Comparison of ENCODE assay signal across 22 mouse cellular contexts in the genomic region with DNA sequence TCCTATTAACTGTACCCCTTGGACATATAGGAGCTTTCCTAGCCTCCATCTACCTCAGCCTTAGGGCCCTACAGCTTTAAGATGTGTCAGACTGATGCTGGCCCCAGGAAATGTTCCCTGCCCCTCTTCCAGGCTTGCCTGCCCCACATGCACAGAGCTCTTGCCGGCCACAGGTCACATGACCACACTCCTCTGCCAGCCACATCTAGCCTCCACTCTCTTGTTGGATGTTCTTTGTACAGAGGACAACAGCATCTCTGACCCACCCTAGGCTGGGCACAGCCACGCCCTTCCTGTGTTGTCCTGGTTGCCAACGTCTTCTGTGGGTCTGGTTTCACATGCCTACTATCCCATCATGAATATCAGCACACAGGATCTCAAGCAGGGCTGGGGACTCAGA. TPM values are rescaled to one million over a fixed set of nuclear protein-coding genes. Genes with fewer than 3 reads are reported as not detected.
DNase-seq lines count a peak whose midpoint lies in the region; ATAC-seq and TF ChIP-seq lines count a peak whose summit lies in the region.
"Had no signal": no experiment of that assay in that cellular context is flagged by ENCODE, and none has a peak within 500 bp of the region (broad histone marks: within the 10 kb centered on the region; RNA-seq: fewer than 3 reads in every experiment).

No protein-coding gene starts in this region.

- no peak for TF ChIP-seq CTCF in gastrocnemius, adult 2 months (IDR thresholded peaks at IDR 0.05)

- WGBS in heart, embryonic 15.5 days: 35% methylated on average over 3 of the region's 3 CpGs
- whole genome bisulfite sequencing in midbrain, embryonic 10.5 days: 76% methylated on average over 3 of the region's 3 CpGs
- 74% methylated on average over 3 of the region's 3 CpGs for WGBS in midbrain, embryonic 16.5 days

- peaks cover 51% of the 10 kb centered on the region for H3K4me1 ChIP-seq in heart, embryonic 15.5 days (replicated peaks)
- peaks cover 18% of the 10 kb centered on the region for H3K4me1 ChIP-seq in midbrain, embryonic 10.5 days
- H3K4me1 ChIP-seq in midbrain, embryonic 16.5 days (ENCODE audit: control insufficient read depth, insufficient read depth, low read length): no peaks in the 10 kb centered on the region
- H3K4me1 ChIP-seq: embryonic facial prominence, embryonic 12.5 days had no signal

- intact Hi-C loops in gastrocnemius, adult 2 months (cut with DNase I): no loop called here

- peak overlapping the region; percentile 71 for H3K27ac ChIP-seq in gastrocnemius, adult 2 months
- H3K27ac ChIP-seq in heart, embryonic 15.5 days: peak overlapping the region; percentile 79; the same call in 1 of the 2 replicates
- H3K27ac ChIP-seq in midbrain, embryonic 10.5 days (replicated peaks): peak overlapping the region; percentile 83
- H3K27ac ChIP-seq in midbrain, embryonic 16.5 days (ENCODE audit: low read length): no peak overlapping the region
- H3K27ac ChIP-seq: embryonic facial prominence, embryonic 12.5 days; hindbrain, embryonic 13.5 days had no signal

- peaks cover 21% of the 10 kb centered on the region; the same call in 1 of the 2 replicates for H3K36me3 ChIP-seq in heart, embryonic 15.5 days
- no peaks in the 10 kb centered on the region for H3K36me3 ChIP-seq in midbrain, embryonic 10.5 days
- H3K36me3 ChIP-seq in midbrain, embryonic 16.5 days (ENCODE audit: control insufficient read depth, insufficient read depth, low read length): no peaks in the 10 kb centered on the region
- H3K36me3 ChIP-seq: embryonic facial prominence, embryonic 12.5 days; hindbrain, embryonic 13.5 days had no signal

- DNase-seq in gastrocnemius, adult 2 months: peak; percentile 37
- no peak for DNase-seq in gastrocnemius, postnatal 4 days (ENCODE audit: low spot score in 2 of 2)
- DNase-seq in heart, adult 8-10 months (ENCODE audit: low spot score): no peak
- DNase-seq in midbrain, embryonic 10.5 days (ENCODE audit: low spot score): no peak
- no peak for DNase-seq in kidney, adult 8-10 months
- DNase-seq: adrenal gland, adult 2 months; cerebellum, adult 8-10 months; gastrocnemius, postnatal 36 days; kidney, adult 9 months; kidney, postnatal 25 days; lung, postnatal 10 days; right cerebral cortex, postnatal 4 days; thymus, postnatal 14 days had no signal

- no peak overlapping the region; the same call in 1 of the 2 replicates for H3K4me3 ChIP-seq in gastrocnemius, adult 2 months
- no peak overlapping the region for H3K4me3 ChIP-seq in heart, embryonic 15.5 days
- H3K4me3 ChIP-seq in midbrain, embryonic 10.5 days: no peak overlapping the region
- no peak overlapping the region for H3K4me3 ChIP-seq in midbrain, embryonic 16.5 days (ENCODE audit: low read depth, low read length)
- H3K4me3 ChIP-seq: embryonic facial prominence, embryonic 12.5 days; erythroblast, embryonic 14.5 days; forebrain, embryonic 13.5 days; hindbrain, embryonic 13.5 days; megakaryocyte, embryonic 14.5 days had no signal

- no peaks in the 10 kb centered on the region for H3K27me3 ChIP-seq in heart, embryonic 15.5 days
- H3K27me3 ChIP-seq in midbrain, embryonic 10.5 days (ENCODE audit: low read depth, poor library complexity, severe bottlenecking): peaks cover 8% of the 10 kb centered on the region
- no peaks in the 10 kb centered on the region for H3K27me3 ChIP-seq in midbrain, embryonic 16.5 days (ENCODE audit: control insufficient read depth, insufficient read depth, low read depth, low read length)
- H3K27me3 ChIP-seq: forebrain, embryonic 13.5 days had no signal

- H3K9me3 ChIP-seq in heart, embryonic 15.5 days (replicated peaks): no peaks in the 10 kb centered on the region
- H3K9me3 ChIP-seq in midbrain, embryonic 10.5 days (replicated peaks): no peaks in the 10 kb centered on the region
- H3K9me3 ChIP-seq in midbrain, embryonic 16.5 days (replicated peaks; ENCODE audit: control insufficient read depth, low read length, poor library complexity, severe bottlenecking): no peaks in the 10 kb centered on the region
- H3K9me3 ChIP-seq: embryonic facial prominence, embryonic 12.5 days; forebrain, embryonic 13.5 days; hindbrain, embryonic 13.5 days; megakaryocyte, embryonic 14.5 days had no signal

- no peak for ATAC-seq in heart, embryonic 15.5 days (replicated peaks; ENCODE audit: insufficient number of reproducible peaks, insufficient read depth, low FRiP score, low read depth)
- ATAC-seq in midbrain, embryonic 16.5 days: no peak
- peak; percentile 26; the same call in 1 of the 2 replicates for ATAC-seq in megakaryocyte-erythroid progenitor cell, adult 5-6 weeks (replicated peaks; ENCODE audit: low FRiP score, low TSS enrichment, poor library complexity, severe bottlenecking)
- ATAC-seq: inflammation-experienced regulatory T-cells, adult 6 months had no signal

- no peak overlapping the region for H3K9ac ChIP-seq in heart, embryonic 15.5 days
- H3K9ac ChIP-seq in midbrain, embryonic 16.5 days (ENCODE audit: low read depth, low read length): no peak overlapping the region
- H3K9ac ChIP-seq: embryonic facial prominence, embryonic 12.5 days; forebrain, embryonic 13.5 days; hindbrain, embryonic 13.5 days had no signal

- H3K4me2 ChIP-seq in heart, embryonic 15.5 days: no peak overlapping the region
- H3K4me2 ChIP-seq in midbrain, embryonic 16.5 days (ENCODE audit: low read length): no peak overlapping the region
- H3K4me2 ChIP-seq: embryonic facial prominence, embryonic 12.5 days; forebrain, embryonic 13.5 days; hindbrain, embryonic 13.5 days had no signal

RNA-seq across cellular contexts. Expression of a gene that starts 26.8 kb away (rescaled TPM):
- 10 to 100 TPM in 1 of 2 experiments, 1 to 10 TPM in 1; 9.7 to 20.6 TPM for total RNA-seq in gastrocnemius, adult 2 months (2021)
- 10 to 100 TPM in 1 of 2 experiments, 1 to 10 TPM in 1; 8.2 to 10.6 TPM for total RNA-seq in gastrocnemius, postnatal 4 days (2021)
- polyA plus RNA-seq in heart, embryonic 15.5 days (2015; fragmentation: Nextera tagmentation; extraction: Ambion mirVana): 12.5 and 13.6 TPM in 2 replicates
- 1 to 10 TPM; 3.7 to 6.6 (median 4.6) TPM for total RNA-seq in heart, adult 8-10 months (2022)
- polyA plus RNA-seq in midbrain, embryonic 10.5 days (2016; fragmentation: Nextera tagmentation; extraction: Ambion mirVana): 19.9 and 22.3 TPM in 2 replicates
- polyA plus RNA-seq in midbrain, embryonic 16.5 days (2015; fragmentation: Nextera tagmentation; extraction: Ambion mirVana): 16.9 and 19.7 TPM in 2 replicates
- total RNA-seq in megakaryocyte-erythroid progenitor cell, adult 5-6 weeks (2014; fragmentation: Nextera tagmentation): 1.7 and 3.4 TPM in 2 replicates
- total RNA-seq in megakaryocyte-erythroid progenitor cell, adult 5-6 weeks (2017): 1.1 TPM in 1 of 2 replicates, not detected in the other

RNA-seq across cellular contexts. Expression of a gene that starts 26.8 kb away (rescaled TPM):
- total RNA-seq in gastrocnemius, adult 2 months (2021): 100 to 1,000 TPM in 1 of 2 experiments, 10 to 100 TPM in 1; 44.7 to 101 TPM
- 10 to 100 TPM; 78.0 to 80.2 TPM for total RNA-seq in gastrocnemius, postnatal 4 days (2021)
- polyA plus RNA-seq in heart, embryonic 15.5 days (2015; fragmentation: Nextera tagmentation; extraction: Ambion mirVana): 188 and 216 TPM in 2 replicates
- 100 to 1,000 TPM; 586 to 686 (median 600) TPM for total RNA-seq in heart, adult 8-10 months (2022)
- 0.19 TPM in 1 of 2 replicates, not detected in the other for polyA plus RNA-seq in midbrain, embryonic 10.5 days (2016; fragmentation: Nextera tagmentation; extraction: Ambion mirVana)
- 0.29 TPM in 1 of 2 replicates, not detected in the other for polyA plus RNA-seq in midbrain, embryonic 16.5 days (2015; fragmentation: Nextera tagmentation; extraction: Ambion mirVana)
- not detected in 2 replicates for total RNA-seq in megakaryocyte-erythroid progenitor cell, adult 5-6 weeks (2014; fragmentation: Nextera tagmentation)
- not detected in 2 replicates for total RNA-seq in megakaryocyte-erythroid progenitor cell, adult 5-6 weeks (2017)
- polyA plus RNA-seq: erythroblast, embryonic 14.5 days; forebrain, embryonic 13.5 days; inflammation-experienced regulatory T-cells, adult 6 months had no signal

Comparison
In these comparisons a context has a peak if more than half of its experiments do, and no peak if none do; other contexts are left out.
1. RNA of a gene that starts 26.8 kb away (total RNA-seq): 586 to 686 TPM in heart, adult 8-10 months, 44.7 to 101 TPM in gastrocnemius, adult 2 months and 78.0 to 80.2 TPM in gastrocnemius, postnatal 4 days; not detected in megakaryocyte-erythroid progenitor cell, adult 5-6 weeks; every median in the first group is over 10 times any median in the second.